Mouse (Mus musculus) inflammation-experienced regulatory T-cells, adult 6 months (primary cell): Measurements from ENCODE around the gene Rnd1. TPM values are rescaled to one million over a fixed set of nuclear protein-coding genes. Genes with fewer than 3 reads are reported as not detected.

Source experiments
- ATAC-seq: one replicate; pipeline ENCODE4 v1.8.0; 2017
- polyA plus RNA-seq, 3 experiments: library from polyadenylated mRNA; unstranded; fragments of 100-300 nt; shearing (Covaris generic); gene quantifications; one replicate each; pipeline ENCODE4 v1.2.1; 2017

The Rnd1 gene
- 1 to 10 TPM in 1 of 3 experiments, under 1 TPM in 2; 0.94 to 1.8 (median 0.99) TPM for polyA plus RNA-seq

GRCm38 (mm10) chr15:98676940-98677728 lies at the start of gene Rnd1:
Gene Rnd1, minus strand, starts transcription at chr15:98677461.
- ATAC-seq = peak; percentile 98

GRCm38 (mm10) chr15:98726746-98727145 lies 49.5 kb upstream of the Rnd1 start:
- ATAC-seq = no peak

- no peak for ATAC-seq
Measured at GRCm38 (mm10) chr15:98726079-98726478, 48.8 kb upstream of the Rnd1 start.

GRCm38 (mm10) chr15:98724441-98724840 lies 47.2 kb upstream of the Rnd1 start:
- ATAC-seq = no peak

- ATAC-seq = peak; percentile 64
Measured at GRCm38 (mm10) chr15:98722854-98723253, 45.6 kb upstream of the Rnd1 start.

- no peak for ATAC-seq
Measured at GRCm38 (mm10) chr15:98722191-98722590, 44.9 kb upstream of the Rnd1 start.

GRCm38 (mm10) chr15:98717301-98717700 lies 40.0 kb upstream of the Rnd1 start:
- ATAC-seq = no peak

- ATAC-seq = no peak
Measured at GRCm38 (mm10) chr15:98714230-98714652, 37.0 kb upstream of the Rnd1 start.

- peak; percentile 60 for ATAC-seq
Measured at GRCm38 (mm10) chr15:98710442-98710841, 33.2 kb upstream of the Rnd1 start.

GRCm38 (mm10) chr15:98707766-98708372 lies 30.6 kb upstream of the Rnd1 start, which contains the start of gene Ccdc65:
Gene Ccdc65, plus strand, starts transcription at chr15:98708207.
- ATAC-seq = peak; percentile 50

GRCm38 (mm10) chr15:98704312-98704711 lies 27.1 kb upstream of the Rnd1 start:
- ATAC-seq = no peak

- peak; percentile 69 for ATAC-seq
Measured at GRCm38 (mm10) chr15:98699190-98700105, 22.2 kb upstream of the Rnd1 start.

GRCm38 (mm10) chr15:98696216-98696615 lies 19.0 kb upstream of the Rnd1 start:
- no peak for ATAC-seq

GRCm38 (mm10) chr15:98695726-98696125 lies 18.5 kb upstream of the Rnd1 start:
- ATAC-seq = no peak

- no peak for ATAC-seq
Measured at GRCm38 (mm10) chr15:98692171-98692715, 15.0 kb upstream of the Rnd1 start.

- no peak for ATAC-seq
Measured at GRCm38 (mm10) chr15:98691486-98692147, 14.4 kb upstream of the Rnd1 start.

- no peak for ATAC-seq
Measured at GRCm38 (mm10) chr15:98689682-98690081, 12.4 kb upstream of the Rnd1 start.

- no peak for ATAC-seq
Measured at GRCm38 (mm10) chr15:98685926-98686325, 8.7 kb upstream of the Rnd1 start.

- ATAC-seq = no peak
Measured at GRCm38 (mm10) chr15:98683746-98684145, 6.5 kb upstream of the Rnd1 start.

- no peak for ATAC-seq
Measured at GRCm38 (mm10) chr15:98683177-98683576, 5.9 kb upstream of the Rnd1 start.

GRCm38 (mm10) chr15:98681633-98682032 lies 4.4 kb upstream of the Rnd1 start:
- no peak for ATAC-seq

GRCm38 (mm10) chr15:98680660-98681059 lies 3.4 kb upstream of the Rnd1 start:
- ATAC-seq = no peak
